Mouse (Mus musculus) hindbrain, embryonic 13.5 days (tissue): Measurements from ENCODE around the gene Foxb1. TPM values are rescaled to one million over a fixed set of nuclear protein-coding genes. Genes with fewer than 3 reads are reported as not detected.

Experiments used
- ATAC-seq: fragments of 200-750 bp; cut with Nextera tagmentation; 2 replicates; pipeline ENCODE4 v1.8.0; 2017; ENCODE audit warnings: moderate TSS enrichment; ENCODE audit not compliant: low FRiP score
- H3K27ac ChIP-seq: fragments of 300-500 bp; sonication (generic); 2 replicates; pipeline ENCODE4 v1.5.1; 2015; ENCODE audit warnings: inconsistent platforms, mild to moderate bottlenecking, moderate library complexity
- H3K27me3 ChIP-seq: fragments of 300-500 bp; sonication (generic); 2 replicates; pipeline ENCODE4 v1.6.1; 2015; ENCODE audit warnings: mild to moderate bottlenecking, inconsistent platforms
- H3K36me3 ChIP-seq: fragments of 300-500 bp; sonication (generic); 2 replicates; pipeline ENCODE4 v1.6.1; 2015; ENCODE audit warnings: mild to moderate bottlenecking, inconsistent platforms
- H3K4me1 ChIP-seq: fragments of 300-500 bp; sonication (generic); replicated peaks from 2 replicates; pipeline ENCODE4 v1.6.1; 2015; ENCODE audit warnings: inconsistent platforms
- H3K4me2 ChIP-seq: fragments of 300-500 bp; sonication (generic); 2 replicates; pipeline ENCODE4 v1.6.1; 2015; ENCODE audit warnings: inconsistent platforms, mild to moderate bottlenecking, moderate library complexity
- H3K4me3 ChIP-seq: fragments of 300-500 bp; sonication (generic); 2 replicates; pipeline ENCODE4 v1.5.1; 2015; ENCODE audit warnings: mild to moderate bottlenecking, inconsistent platforms
- H3K9ac ChIP-seq: fragments of 300-500 bp; sonication (generic); 2 replicates; pipeline ENCODE4 v1.6.1; 2015; ENCODE audit warnings: mild to moderate bottlenecking, inconsistent platforms
- H3K9me3 ChIP-seq: fragments of 300-500 bp; sonication (generic); 2 replicates; pipeline ENCODE4 v1.6.1; 2016; ENCODE audit warnings: inconsistent platforms
- WGBS: fragments of 180-500 bp; shearing (Covaris S2); methylation state at CpG from one replicate; pipeline ENCODE4 v1.1.7; 2015; 5-methylcytosine and 5-hydroxymethylcytosine counted together
- polyA plus RNA-seq: library from polyadenylated mRNA; unstranded; fragments of >200 nt; fragmentation: Nextera tagmentation; extraction: Ambion mirVana; gene quantifications from 2 replicates; pipeline ENCODE4 v1.2.1, GENCODE M21; 2015

The Foxb1 gene
- polyA plus RNA-seq, 1 experiment from 2014 or later, result 10.5 TPM

DNA sequence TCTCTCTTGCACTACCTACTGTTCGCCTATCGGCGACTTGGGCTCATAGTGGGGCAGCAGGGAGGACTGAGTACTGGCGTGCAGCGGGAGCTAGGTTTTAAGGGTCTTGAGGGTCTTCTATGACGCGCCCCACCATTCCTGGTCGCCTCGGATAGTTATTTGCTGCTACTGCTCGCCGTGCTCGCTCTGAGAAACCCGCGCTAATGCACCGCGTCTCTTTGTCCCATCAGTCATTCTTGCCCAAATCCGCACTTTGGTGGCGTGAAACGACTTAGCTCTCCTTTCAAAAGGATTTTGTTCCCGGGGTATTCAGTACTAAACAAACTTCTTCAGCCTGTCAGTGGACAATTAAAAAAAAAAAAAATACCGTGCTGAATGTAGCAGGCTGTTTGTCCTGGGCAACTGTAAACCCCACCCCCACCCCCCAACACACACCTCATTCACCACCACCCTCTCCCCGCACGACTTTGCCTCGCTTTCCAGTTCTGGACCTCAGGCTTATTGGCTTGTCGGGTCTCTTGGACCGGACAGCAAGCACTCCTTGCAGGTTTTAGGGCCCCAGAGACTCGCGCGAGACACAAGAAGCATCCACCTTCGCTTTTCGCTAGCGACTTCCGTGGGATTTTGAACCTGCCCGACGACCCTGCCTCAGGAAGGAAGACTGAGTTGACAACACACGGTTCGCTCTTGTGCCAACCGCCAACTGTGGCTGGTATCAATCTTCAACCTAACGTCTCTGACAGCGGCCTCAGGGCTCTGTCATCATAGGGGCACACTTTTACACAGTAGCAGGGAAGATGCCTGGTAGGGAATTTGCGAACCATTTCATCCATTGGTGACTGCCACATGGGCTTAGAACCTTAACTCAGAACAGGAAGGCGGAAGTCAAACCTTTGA lies 4.1 kb upstream of the Foxb1 start:
- Histone ChIP-seq H3K36me3 (no peaks in the 10 kb centered on the region), H3K9ac (no peak overlapping the region; the same call in 1 of the 2 replicates), H3K4me2 (peak overlapping the region; percentile 52), H3K27me3 (peaks cover 97% of the 10 kb centered on the region), H3K4me1 (peaks cover 56% of the 10 kb centered on the region), H3K9me3 (no peaks in the 10 kb centered on the region), H3K27ac (no peak overlapping the region), H3K4me3 (peak overlapping the region; percentile 9)
- ATAC-seq, result no peak
- WGBS, result 1% methylated on average over 42 of the region's 42 CpGs

DNA sequence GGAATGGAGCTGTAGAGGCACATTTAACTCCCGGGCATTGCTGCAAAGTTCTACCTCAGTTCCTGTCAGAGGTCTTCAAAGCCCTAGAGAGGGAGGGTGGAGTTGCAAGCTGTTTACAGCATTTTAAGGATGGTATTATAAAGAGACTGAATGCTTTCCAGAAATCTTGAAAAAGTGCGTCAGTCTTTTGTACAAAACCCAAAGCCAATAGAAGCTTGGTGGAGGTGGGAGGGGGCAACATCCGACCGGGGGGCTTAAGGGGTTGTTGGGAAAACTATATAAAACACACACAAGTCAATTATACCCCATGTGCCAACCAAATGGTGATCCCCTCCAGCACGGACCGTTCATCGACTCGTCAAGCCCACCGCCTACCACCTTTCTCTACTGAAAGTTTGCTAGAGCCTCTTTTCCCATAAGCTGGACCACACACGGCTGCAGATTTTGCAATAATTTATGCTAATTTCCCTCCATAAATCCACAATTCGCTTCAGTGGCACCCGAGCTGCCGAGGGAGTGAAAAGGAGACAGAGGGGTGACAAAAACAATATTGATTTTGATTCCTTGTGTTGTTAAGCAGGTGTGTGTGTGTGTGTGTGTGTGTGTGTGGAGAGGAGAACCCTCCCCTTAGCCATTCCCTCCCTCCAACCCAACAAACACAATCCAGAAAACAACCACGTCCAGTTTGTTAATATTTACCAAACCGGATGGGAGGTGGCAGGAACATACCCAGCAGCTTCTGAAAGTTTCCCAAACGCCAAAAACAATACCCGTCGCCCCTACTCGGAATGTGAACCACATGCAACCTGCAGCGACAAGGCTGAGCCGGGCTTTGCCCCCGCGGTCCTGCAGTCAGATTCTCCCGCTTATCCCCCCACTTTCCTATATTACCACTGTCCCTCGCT lies 3.2 kb upstream of the Foxb1 start:
- under 1% methylated on average over 25 of the region's 25 CpGs for WGBS
- H3K27ac ChIP-seq, result no peak overlapping the region
- peak overlapping the region; percentile 39; the same call in 1 of the 2 replicates for H3K9ac ChIP-seq

GRCm38 (mm10) chr9:69762703-69763102 lies 2.0 kb upstream of the Foxb1 start:
- peak overlapping the region; percentile 52 for H3K4me2 ChIP-seq
- no peaks in the 10 kb centered on the region for H3K9me3 ChIP-seq
- peaks cover 95% of the 10 kb centered on the region for H3K27me3 ChIP-seq
- peaks cover 61% of the 10 kb centered on the region for H3K4me1 ChIP-seq
- 0 out of 2 replicates have a peak overlapping the region, but pooled peaks have one; percentile 32 for H3K27ac ChIP-seq
- peak overlapping the region; percentile 40; the same call in 1 of the 2 replicates for H3K4me3 ChIP-seq
- H3K9ac ChIP-seq, result no peak overlapping the region
- WGBS, result under 1% methylated on average over 14 of the region's 14 CpGs
- H3K36me3 ChIP-seq, result no peaks in the 10 kb centered on the region
- 0 out of 2 replicates have a peak, but pooled peaks have one; percentile 21 for ATAC-seq

More for the DNA sequence above, 3.2 kb upstream of the Foxb1 start:
- Histone ChIP-seq H3K9me3 (no peaks in the 10 kb centered on the region), H3K4me1 (peaks cover 57% of the 10 kb centered on the region), H3K27me3 (peaks cover 97% of the 10 kb centered on the region), H3K4me2 (peak overlapping the region; percentile 52), H3K4me3 (peak overlapping the region; percentile 4; the same call in 1 of the 2 replicates), H3K36me3 (no peaks in the 10 kb centered on the region)
- ATAC-seq, result no peak

DNA sequence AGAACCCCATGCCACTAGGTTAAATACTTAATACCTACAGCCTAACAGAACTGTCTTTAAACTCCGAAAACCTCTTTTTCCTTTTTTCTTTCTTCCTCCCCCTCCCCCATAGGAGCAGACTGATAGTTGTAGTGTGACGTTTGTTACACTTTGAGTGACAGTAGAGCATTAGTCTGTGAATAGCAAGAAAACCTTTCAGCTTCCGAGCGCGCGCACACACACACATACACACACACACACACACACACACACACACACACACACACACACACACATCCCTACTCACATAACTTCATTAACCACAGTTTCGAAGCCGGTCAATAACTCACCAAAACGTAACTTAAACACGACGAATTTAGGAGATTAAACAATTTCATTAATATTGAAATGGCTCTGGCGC lies 1.5 kb upstream of the Foxb1 start:
- no peaks in the 10 kb centered on the region for H3K9me3 ChIP-seq
- ATAC-seq, result no peak
- WGBS, result under 1% methylated on average over 12 of the region's 12 CpGs
- H3K4me1 ChIP-seq, result peaks cover 57% of the 10 kb centered on the region
- H3K4me2 ChIP-seq, result peak overlapping the region; percentile 52
- no peak overlapping the region for H3K9ac ChIP-seq
- peak overlapping the region; percentile 40; the same call in 1 of the 2 replicates for H3K4me3 ChIP-seq
- 0 out of 2 replicates have a peak overlapping the region, but pooled peaks have one; percentile 32 for H3K27ac ChIP-seq
- peaks cover 94% of the 10 kb centered on the region for H3K27me3 ChIP-seq
- no peaks in the 10 kb centered on the region for H3K36me3 ChIP-seq

GRCm38 (mm10) chr9:69761569-69761968 lies 829 bp upstream of the Foxb1 start:
- ATAC-seq, result no peak
- peaks cover 94% of the 10 kb centered on the region for H3K27me3 ChIP-seq
- H3K4me3 ChIP-seq, result peak overlapping the region; percentile 40
- H3K9me3 ChIP-seq, result no peaks in the 10 kb centered on the region
- no peak overlapping the region for H3K27ac ChIP-seq
- H3K9ac ChIP-seq, result no peak overlapping the region
- peaks cover 57% of the 10 kb centered on the region for H3K4me1 ChIP-seq
- no peaks in the 10 kb centered on the region for H3K36me3 ChIP-seq
- 2% methylated on average over 10 of the region's 10 CpGs for WGBS
- H3K4me2 ChIP-seq, result peak overlapping the region; percentile 52

GRCm38 (mm10) chr9:69759721-69760221 lies 969 bp downstream of the Foxb1 start:
- Histone ChIP-seq H3K9ac (peak overlapping the region; percentile 73), H3K4me3 (peak overlapping the region; percentile 40), H3K36me3 (no peaks in the 10 kb centered on the region), H3K27ac (peak overlapping the region; percentile 65), H3K4me1 (peaks cover 48% of the 10 kb centered on the region), H3K4me2 (peak overlapping the region; percentile 52), H3K9me3 (no peaks in the 10 kb centered on the region), H3K27me3 (peaks cover 95% of the 10 kb centered on the region)
- under 1% methylated on average over 44 of the region's 44 CpGs for WGBS
- no peak for ATAC-seq

DNA sequence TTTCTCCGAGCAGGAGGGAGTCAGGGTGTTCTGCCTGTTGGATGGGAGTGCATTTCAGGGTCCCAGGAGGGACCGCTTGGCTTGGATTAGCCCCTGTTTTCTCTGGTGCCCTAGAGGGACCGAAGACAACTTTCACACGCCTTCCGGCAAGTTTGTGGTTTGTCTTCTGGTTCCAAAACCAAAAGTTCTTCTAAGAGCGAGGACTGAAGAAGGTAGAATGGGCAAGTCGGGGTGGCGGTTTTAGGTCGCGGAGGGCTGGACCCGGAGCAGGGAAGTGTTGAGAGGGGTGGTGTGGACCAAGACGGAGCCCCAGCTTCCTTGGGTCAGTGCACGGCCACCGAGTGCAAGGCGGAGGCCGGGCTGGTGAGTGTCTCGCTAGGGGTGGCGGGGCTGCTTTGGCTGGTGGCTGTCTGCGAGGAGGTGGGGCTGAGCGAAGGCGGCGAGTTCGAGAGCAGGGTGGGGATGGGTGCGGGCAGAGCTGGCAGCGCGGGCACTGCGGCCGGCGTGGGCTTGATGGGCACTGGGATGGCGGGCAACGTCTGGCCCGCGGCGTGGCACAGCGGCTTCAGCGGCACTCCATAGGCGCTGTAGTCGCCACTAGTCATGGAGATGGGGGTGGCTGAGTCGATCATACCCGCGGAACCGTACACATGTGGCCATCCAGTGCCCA lies 1.7 kb downstream of the Foxb1 start:
- Histone ChIP-seq H3K27ac (peak overlapping the region; percentile 65), H3K36me3 (no peaks in the 10 kb centered on the region), H3K4me2 (peak overlapping the region; percentile 52), H3K4me3 (peak overlapping the region; percentile 40), H3K27me3 (peaks cover 96% of the 10 kb centered on the region), H3K9ac (peak overlapping the region; percentile 73), H3K9me3 (no peaks in the 10 kb centered on the region), H3K4me1 (peaks cover 46% of the 10 kb centered on the region)
- ATAC-seq, result no peak
- WGBS, result under 1% methylated on average over 42 of the region's 42 CpGs

GRCm38 (mm10) chr9:69758506-69758905 lies 2.2 kb downstream of the Foxb1 start:
- WGBS, result under 1% methylated on average over 17 of the region's 17 CpGs
- Histone ChIP-seq H3K4me3 (peak overlapping the region; percentile 40), H3K4me2 (peak overlapping the region; percentile 52), H3K27ac (peak overlapping the region; percentile 67; the same call in 1 of the 2 replicates), H3K36me3 (no peaks in the 10 kb centered on the region), H3K27me3 (peaks cover 93% of the 10 kb centered on the region), H3K9me3 (no peaks in the 10 kb centered on the region), H3K9ac (peak overlapping the region; percentile 73), H3K4me1 (peaks cover 41% of the 10 kb centered on the region)
- no peak for ATAC-seq

GRCm38 (mm10) chr9:69757254-69757653 lies 3.5 kb downstream of the Foxb1 start:
- H3K4me2 ChIP-seq, result peak overlapping the region; percentile 40
- H3K4me1 ChIP-seq, result peaks cover 33% of the 10 kb centered on the region
- no peaks in the 10 kb centered on the region for H3K36me3 ChIP-seq
- no peak for ATAC-seq
- no peaks in the 10 kb centered on the region for H3K9me3 ChIP-seq
- peak overlapping the region; percentile 29; the same call in 1 of the 2 replicates for H3K9ac ChIP-seq
- peak overlapping the region; percentile 20; the same call in 1 of the 2 replicates for H3K27ac ChIP-seq
- WGBS, result 8% methylated on average over 4 of the region's 4 CpGs
- peak overlapping the region; percentile 40 for H3K4me3 ChIP-seq
- peaks cover 91% of the 10 kb centered on the region for H3K27me3 ChIP-seq

- no peaks in the 10 kb centered on the region for H3K9me3 ChIP-seq
- peaks cover 90% of the 10 kb centered on the region for H3K27me3 ChIP-seq
- H3K4me1 ChIP-seq, result peaks cover 33% of the 10 kb centered on the region
- H3K9ac ChIP-seq, result no peak overlapping the region
- ATAC-seq, result no peak
- H3K36me3 ChIP-seq, result no peaks in the 10 kb centered on the region
- 8% methylated on average over 3 of the region's 3 CpGs for WGBS
- H3K27ac ChIP-seq, result no peak overlapping the region
- no peak overlapping the region for H3K4me3 ChIP-seq
- peak overlapping the region; percentile 18 for H3K4me2 ChIP-seq
Observed at GRCm38 (mm10) chr9:69756456-69756855, 4.3 kb downstream of the Foxb1 start.

DNA sequence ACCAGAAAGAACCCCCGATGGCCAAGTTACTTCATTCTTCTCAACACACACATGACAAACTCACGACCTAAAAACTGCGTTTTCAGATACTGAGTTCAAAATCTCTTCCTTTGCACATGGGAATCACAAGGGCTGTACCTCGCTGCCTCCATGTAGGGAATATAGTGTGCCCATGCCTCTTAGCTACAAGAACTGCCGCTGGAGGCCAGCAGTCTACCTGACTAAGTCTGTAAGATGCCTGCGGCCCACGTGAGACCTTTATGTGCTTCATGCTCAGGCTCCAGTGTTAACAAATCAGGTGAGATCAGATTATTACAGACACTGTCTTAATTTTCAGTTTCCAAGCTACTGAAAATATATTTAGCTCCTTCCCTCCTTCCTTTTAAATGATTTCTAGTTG lies 4.7 kb downstream of the Foxb1 start:
- Histone ChIP-seq H3K27ac (no peak overlapping the region), H3K27me3 (peaks cover 86% of the 10 kb centered on the region), H3K4me3 (no peak overlapping the region), H3K4me1 (peaks cover 30% of the 10 kb centered on the region), H3K9ac (no peak overlapping the region), H3K4me2 (peak overlapping the region; percentile 18; the same call in 1 of the 2 replicates), H3K9me3 (no peaks in the 10 kb centered on the region), H3K36me3 (no peaks in the 10 kb centered on the region)
- WGBS, result 18% methylated on average over 7 of the region's 7 CpGs
- no peak for ATAC-seq
